Mouse (Mus musculus) CD4-positive helper T cell, adult 2 months (primary cell): ENCODE measurements around the gene Gps2.
A peak's percentile ranks its signal among the peaks of the same experiment; 100 is the strongest.

Experiments
- DNase-seq: peaks from one replicate; pipeline ENCODE4 v3.0.0-alpha.2; 2012; ENCODE audit warnings: low read depth, missing footprints, low spot score

Gps2 gene

GRCm38 (mm10) chr11:69886907-69887635 lies 26.6 kb upstream of the Gps2 start:
- no peak for DNase-seq

DNA sequence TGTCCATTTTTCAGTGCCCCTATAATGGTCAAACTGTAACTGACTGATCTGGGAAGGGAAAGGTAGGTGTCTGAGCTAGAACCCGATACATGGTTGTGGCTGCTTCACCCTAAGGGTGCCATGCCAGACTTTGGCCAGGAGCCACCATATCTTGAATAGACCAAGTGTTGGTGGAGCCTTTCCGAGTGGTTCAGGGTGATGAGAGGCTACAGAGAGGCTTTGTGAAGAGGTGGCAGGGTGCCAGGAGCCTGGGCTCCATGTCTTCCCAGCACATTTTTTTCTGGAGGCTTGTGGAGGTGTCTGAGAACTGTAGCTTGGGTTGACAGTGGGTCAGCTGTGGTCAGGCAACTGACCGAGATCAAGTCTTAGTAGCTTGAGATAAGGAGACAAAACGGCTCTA lies 22.2 kb upstream of the Gps2 start:
- no peak for DNase-seq

GRCm38 (mm10) chr11:69894671-69895070 lies 19.0 kb upstream of the Gps2 start:
- DNase-seq: peak; percentile 90

DNA sequence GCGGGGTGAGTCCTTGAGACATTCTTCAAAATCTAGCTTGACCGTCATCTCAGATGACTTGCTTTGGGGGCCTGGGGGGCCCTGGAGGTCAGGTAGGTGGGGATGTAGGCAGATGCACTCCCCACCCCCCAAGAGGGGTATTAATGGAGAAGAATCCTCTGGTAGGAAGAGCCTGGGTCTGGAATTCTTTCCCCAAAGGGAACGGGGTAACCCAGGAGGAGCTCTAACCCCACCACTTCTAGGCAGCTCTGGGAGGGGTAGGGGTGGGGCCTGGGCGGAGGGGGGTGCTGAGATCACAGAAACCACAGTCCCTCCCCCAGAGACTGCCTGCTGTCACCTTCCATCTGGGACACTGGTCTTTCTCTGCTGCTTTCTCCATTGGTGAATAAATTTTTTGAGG lies 18.4 kb upstream of the Gps2 start, which contains the start of gene Acap1:
Gene Acap1, minus strand, starts transcription at position 249 of the 400 bp plus-strand sequence.
- peak; percentile 83 for DNase-seq

DNA sequence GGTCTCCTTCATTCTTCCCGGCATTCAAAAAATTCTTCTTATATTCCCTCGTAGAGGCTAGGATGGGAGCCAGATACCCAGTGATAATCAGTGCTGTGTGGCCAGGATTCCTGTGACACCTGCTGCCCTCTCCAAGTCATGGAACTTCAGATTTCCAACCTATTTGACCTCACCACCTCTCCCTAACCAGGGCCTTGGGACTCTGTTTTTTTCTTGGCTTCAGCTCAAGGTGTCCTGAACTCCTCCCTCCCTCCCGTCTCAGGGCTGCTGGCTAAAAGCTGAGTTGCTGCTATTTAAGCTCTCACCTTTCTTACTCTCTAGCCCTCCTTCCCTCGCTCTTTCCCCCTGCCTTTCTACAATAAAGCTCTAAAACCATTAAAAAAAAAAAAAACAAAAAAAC lies 13.8 kb upstream of the Gps2 start:
- no peak for DNase-seq

- DNase-seq: peak; percentile 95
These were observed 12.9 kb upstream of the Gps2 start, which contains the start of the genes 2810408A11Rik and Neurl4 for GRCm38 (mm10) chr11:69900471-69901405. TSS of gene 2810408A11Rik (minus strand) at chr11:69900987. TSS of gene Neurl4 (plus strand) at chr11:69901072.

DNA sequence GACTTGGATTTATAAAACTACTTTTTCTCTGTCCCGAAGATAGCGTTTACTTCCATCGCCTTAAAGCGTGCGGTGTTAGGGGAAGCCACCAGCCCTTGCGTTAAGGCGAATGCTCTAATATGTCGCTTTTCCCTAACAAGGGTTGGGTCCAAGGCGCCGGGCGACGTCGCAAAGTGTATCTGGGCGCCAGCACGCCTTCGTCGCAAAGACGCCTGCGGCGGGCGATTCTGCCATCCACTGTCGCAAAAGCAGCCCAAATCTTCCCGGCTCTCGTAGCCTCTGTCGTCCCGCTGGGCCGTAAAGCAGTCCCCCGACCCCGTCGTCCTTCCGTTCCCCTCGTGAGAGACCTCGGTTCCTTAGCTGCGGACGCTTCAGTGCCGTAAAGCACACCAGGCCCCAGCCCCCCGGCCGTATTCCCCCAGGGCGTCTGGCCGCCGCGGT lies 12.3 kb upstream of the Gps2 start:
- DNase-seq: peak; percentile 96

- no peak for DNase-seq
These were observed 11.7 kb upstream of the Gps2 start for GRCm38 (mm10) chr11:69901993-69902392.

- DNase-seq: no peak
These were observed 10.7 kb upstream of the Gps2 start for GRCm38 (mm10) chr11:69902972-69903371.

DNA sequence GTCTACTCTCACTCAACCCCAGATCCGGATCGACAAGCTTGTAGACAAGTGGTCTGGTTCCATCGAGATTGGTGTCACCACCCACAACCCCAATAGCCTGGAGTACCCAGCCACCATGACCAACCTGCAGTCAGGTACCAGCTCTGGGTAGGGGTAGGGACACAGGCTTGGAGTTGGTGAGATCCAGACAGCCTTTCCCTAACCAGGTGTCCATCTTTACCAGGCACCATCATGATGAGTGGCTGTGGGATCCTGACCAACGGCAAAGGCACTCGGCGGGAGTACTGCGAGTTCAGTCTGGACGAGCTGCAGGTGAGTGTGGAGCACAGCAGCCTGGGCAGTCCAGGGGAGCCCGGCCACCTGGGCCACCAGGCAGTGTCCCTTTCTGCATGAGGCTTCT lies 9.4 kb upstream of the Gps2 start:
- no peak for DNase-seq

- DNase-seq: no peak
These were observed 5.0 kb upstream of the Gps2 start for GRCm38 (mm10) chr11:69908645-69909044.

- DNase-seq: no peak
These were observed 4.5 kb upstream of the Gps2 start for GRCm38 (mm10) chr11:69909174-69909573.

GRCm38 (mm10) chr11:69910177-69910576 lies 3.5 kb upstream of the Gps2 start:
- DNase-seq: no peak

DNA sequence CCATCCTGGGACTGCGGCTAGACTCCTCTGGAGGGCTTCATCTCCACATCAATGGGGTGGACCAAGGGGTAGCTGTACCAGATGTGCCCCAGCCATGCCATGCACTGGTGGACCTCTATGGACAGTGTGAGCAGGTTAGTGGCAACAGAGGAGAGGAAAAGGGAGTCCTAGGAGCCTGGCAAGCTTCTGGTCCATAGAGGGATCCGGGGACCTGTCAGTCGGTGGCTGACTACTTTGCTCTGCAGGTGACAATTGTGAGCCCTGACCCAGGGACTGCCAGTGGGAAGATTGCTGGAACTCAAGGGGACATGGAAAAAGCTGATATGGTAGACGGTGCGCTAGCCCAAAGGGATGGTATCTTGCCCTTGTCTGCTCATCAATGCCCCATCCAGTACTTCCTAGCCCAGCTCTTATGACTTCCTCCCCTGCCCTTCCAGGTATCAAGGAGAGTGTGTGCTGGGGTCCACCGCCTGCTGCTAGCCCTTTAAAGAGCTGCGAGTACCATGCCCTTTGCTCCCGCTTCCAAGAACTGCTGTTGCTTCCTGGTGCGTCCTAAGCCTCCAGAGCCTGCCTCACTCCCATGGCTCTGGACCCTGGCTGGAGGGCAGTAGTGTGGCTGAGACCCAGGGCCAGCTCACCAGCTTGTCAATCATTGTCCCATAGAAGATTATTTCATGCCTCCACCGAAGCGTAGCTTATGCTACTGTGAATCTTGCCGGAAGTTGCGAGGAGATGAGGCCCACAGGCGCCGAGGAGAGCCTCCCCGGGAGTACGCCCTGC lies 2.7 kb upstream of the Gps2 start:
- DNase-seq: no peak

GRCm38 (mm10) chr11:69911701-69912100 lies 2.0 kb upstream of the Gps2 start:
- DNase-seq: no peak

- no peak for DNase-seq
These were observed 765 bp upstream of the Gps2 start for GRCm38 (mm10) chr11:69912716-69913530.

DNA sequence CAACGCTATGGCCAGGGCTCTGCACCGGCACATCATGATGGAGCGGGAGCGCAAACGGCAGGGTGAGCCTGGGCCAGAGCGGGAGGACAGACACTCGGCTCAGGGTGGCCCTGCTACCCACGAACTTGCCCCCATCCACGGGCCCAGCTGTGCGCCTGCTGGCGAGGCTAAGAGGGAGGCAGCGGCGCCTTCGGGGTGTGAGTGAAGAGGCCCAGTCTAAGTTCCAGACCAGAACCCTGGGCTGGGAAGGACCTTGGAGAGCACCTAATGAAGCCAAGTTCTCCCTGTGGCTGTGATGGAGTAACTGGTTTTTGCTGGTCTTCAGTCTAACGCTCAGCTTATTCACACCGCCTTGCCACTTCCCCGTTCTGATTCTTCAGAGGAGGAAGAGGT lies 680 bp downstream of the Gps2 start:
- no peak for DNase-seq

DNA sequence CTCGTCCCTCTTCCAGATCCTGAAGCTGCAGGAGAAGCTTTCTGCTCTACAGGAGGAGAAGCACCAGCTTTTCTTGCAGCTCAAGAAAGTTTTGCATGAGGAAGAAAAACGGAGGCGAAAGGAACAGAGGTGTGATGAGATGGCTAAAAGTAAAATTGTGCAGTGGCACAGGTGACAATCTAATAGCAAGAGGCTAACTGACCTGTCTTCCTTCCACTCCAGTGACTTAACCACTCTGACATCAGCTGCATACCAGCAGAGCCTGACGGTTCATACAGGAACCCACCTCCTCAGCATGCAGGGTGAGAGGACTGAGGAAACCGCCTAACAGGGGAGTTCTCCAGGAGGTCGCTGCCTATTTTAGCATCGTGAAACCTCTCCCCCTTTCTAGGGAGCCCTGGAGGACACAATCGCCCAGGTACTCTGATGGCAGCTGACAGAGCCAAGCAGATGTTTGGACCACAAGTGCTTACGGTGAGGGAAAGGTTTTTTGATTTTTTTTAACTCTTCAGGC lies 1.3 kb downstream of the Gps2 start:
- no peak for DNase-seq

DNA sequence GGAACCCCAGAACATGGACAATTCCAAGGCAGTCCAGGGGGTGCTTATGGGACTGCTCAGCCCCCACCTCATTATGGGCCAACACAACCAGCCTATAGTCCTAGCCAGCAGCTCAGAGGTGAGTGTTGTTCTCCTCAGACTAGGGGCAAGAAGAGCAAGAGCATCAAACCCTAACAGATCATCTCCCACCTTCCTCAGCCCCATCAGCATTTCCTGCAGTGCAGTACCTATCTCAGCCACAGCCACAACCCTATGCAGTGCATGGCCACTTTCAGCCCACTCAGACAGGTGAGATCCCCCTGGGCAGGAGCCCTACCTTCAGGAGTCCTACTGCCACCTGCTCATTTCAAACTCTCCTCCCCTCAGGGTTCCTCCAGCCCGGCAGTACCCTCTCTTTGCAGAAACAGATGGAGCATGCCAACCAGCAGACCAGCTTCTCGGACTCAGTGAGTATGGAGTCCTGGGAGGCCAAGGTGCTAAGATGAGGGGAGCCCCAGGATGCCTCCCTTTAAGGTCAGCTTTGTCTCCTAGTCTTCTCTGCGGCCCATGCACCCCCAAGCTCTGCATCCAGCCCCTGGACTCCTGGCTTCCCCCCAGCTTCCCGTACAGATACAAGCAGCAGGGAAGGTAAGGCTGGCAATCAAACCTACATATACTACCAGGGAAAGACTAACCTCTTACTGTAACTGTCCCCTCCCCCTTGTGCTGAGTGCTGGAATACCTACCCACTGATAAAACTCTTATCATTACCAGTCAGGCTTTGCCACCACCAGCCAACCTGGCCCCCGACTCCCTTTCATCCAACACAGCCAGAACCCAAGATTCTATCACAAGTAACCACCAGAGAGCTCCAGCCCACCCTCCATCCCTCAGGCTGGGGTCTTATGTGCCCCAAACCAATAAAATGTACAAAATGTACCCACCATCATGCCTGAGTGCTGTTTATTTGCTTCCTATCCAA lies 2.3 kb downstream of the Gps2 start:
- no peak for DNase-seq
